Mouse (Mus musculus): ENCODE results near the gene Minpp1. TPM values are rescaled to one million over a fixed set of nuclear protein-coding genes. Genes with fewer than 3 reads are reported as not detected.

Gene Minpp1
- total RNA-seq, 2 experiments from 2014 or later: 13.7 to 16.0 TPM

GRCm38 (mm10) chr19:32528723-32529122 lies 43.2 kb downstream of the Minpp1 start:
- no peak for DNase-seq

- no peak for DNase-seq
Observed at GRCm38 (mm10) chr19:32529252-32529942, 43.8 kb downstream of the Minpp1 start.

GRCm38 (mm10) chr19:32530296-32530695 lies 44.7 kb downstream of the Minpp1 start:
- no peak for DNase-seq

- DNase-seq: no peak
Observed at GRCm38 (mm10) chr19:32532331-32532730, 46.8 kb downstream of the Minpp1 start.

- no peak for DNase-seq
Observed at GRCm38 (mm10) chr19:32532737-32533505, 47.4 kb downstream of the Minpp1 start.

GRCm38 (mm10) chr19:32534887-32535286 lies 49.3 kb downstream of the Minpp1 start:
- DNase-seq: no peak

GRCm38 (mm10) chr19:32542784-32543490 lies 57.4 kb downstream of the Minpp1 start:
- no peak for DNase-seq

- no peak for DNase-seq
Observed at GRCm38 (mm10) chr19:32547396-32547795, 61.8 kb downstream of the Minpp1 start.

- no peak for DNase-seq
Observed at GRCm38 (mm10) chr19:32548202-32548601, 62.6 kb downstream of the Minpp1 start.

GRCm38 (mm10) chr19:32550446-32550845 lies 64.9 kb downstream of the Minpp1 start:
- no peak for DNase-seq

GRCm38 (mm10) chr19:32551442-32551841 lies 65.9 kb downstream of the Minpp1 start:
- DNase-seq: no peak

- no peak for DNase-seq
Observed at GRCm38 (mm10) chr19:32552106-32552505, 66.5 kb downstream of the Minpp1 start.

GRCm38 (mm10) chr19:32553310-32553709 lies 67.7 kb downstream of the Minpp1 start:
- no peak for DNase-seq

GRCm38 (mm10) chr19:32555257-32555656 lies 69.7 kb downstream of the Minpp1 start:
- no peak for DNase-seq

Other genes starting within 250 kb of the Minpp1 start
- 10 to 100 TPM; 37.2 to 42.0 TPM for gene Sgms1, start 96.1 kb upstream of the Minpp1 start, total RNA-seq (2021)
- 10 to 100 TPM; 20.8 to 25.2 TPM for gene Rpl9-ps6, start 19.2 kb upstream of the Minpp1 start, total RNA-seq (2021)
- 1 to 10 TPM; 5.6 to 6.9 TPM for gene Papss2, start 110.0 kb downstream of the Minpp1 start, total RNA-seq (2021)

All from gastrocnemius, postnatal 25 days (tissue).